Mouse (Mus musculus): ENCODE data around the gene Bcr.
"Not testable (repeated sequence)": the region's sequence is repeated elsewhere in the genome, so short reads cannot be mapped to it uniquely, and the experiment has no call there.

Bcr gene

DNA sequence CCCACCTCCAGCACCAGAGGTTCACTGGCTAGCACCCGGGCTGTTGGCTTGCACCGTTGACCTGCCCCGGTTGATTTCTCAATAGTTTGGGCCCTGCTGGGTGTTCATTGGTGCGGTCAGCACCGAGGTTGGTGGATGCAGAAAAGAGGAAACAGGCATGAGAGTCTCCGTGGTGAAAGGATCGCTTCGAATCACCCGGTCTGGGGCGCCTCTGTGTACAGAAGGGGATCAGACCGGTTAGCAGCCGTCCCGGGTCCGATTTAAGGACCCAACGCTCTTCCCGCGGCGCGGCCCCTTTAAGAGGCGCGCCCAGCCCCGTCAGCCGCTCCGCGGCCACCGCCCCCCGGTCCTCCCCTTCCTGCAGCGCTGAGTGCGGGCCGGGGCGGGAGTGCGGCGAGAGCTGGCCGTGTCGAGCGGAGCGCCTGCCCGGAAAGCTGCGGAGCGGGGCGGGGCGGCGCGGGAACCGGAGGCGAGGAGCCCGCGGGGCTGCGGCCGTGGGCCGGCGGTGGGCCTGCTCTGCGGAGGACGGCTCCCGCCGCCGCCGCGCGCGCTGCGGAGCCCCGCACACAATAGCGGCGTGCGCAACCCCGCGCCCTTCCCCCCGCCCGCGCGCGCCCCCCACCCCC, at the start of gene Bcr:
TSS of gene Bcr (plus strand) at position 376 of the 626 bp plus-strand sequence.
- peak; percentile 74 to 79 for DNase-seq (ENCODE audit: low spot score in 2 of 2)

DNA sequence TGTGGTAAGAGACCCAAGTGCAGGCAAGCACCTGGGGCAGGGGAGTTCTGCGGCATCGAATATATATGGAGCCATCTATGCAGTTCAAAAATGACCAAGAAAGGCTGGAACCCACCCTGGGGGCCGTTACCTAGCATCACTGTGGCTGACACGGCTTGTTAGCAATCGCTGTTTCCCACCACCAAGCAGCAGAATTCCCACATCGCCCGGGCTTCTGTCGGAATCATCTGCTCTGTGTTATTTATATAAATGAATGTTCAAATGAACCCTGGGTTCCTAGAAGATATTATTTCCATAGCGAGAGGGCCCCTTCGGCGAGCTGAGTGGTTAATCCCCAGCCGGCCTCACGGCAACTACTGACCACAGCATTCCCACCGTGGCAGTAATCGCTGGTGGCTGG, 49.7 kb upstream of the Bcr start:
- DNase-seq (ENCODE audit: low spot score in 2 of 2) = no peak

DNA sequence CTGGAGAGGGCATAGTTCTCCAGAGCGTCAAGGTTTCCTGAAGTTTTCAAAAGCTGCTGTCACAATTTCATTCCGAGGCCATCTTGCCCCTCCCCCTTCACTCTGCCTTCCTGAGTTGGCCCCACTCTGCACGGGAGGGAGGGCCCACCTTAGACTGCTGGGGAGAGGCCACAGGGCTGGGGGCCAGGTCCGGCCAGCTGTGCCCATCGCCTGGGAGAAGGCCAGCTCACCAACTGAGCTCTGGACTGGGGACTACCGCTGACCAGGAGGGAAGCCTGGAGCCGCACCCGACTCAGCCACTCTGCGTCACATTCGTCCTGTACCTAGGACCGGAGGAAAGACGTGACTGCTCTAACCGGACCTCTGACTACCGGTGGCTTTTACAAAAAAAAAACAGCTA, 44.9 kb upstream of the Bcr start:
- DNase-seq (ENCODE audit: low spot score in 2 of 2) = no peak

DNA sequence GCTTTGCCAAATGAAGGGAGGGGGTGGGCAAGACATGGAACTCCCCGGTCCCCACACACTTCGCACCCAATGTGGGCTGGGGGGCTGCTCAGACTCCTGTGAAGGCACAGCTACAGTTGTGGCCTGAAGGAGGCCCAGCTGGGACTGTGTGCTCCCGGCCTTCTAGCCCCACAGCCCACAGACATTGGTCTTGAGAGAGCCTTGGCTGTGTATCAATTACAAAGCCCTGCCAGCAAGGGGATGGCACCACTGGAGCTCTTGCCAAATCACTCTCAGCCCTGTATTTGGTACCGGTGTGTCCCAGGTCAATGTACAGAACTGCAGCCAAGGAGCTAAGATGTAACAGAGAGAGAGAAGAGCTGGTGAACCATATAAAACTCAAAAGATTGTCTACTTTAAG, 43.9 kb upstream of the Bcr start:
- DNase-seq (ENCODE audit: low spot score in 2 of 2) = no peak

DNA sequence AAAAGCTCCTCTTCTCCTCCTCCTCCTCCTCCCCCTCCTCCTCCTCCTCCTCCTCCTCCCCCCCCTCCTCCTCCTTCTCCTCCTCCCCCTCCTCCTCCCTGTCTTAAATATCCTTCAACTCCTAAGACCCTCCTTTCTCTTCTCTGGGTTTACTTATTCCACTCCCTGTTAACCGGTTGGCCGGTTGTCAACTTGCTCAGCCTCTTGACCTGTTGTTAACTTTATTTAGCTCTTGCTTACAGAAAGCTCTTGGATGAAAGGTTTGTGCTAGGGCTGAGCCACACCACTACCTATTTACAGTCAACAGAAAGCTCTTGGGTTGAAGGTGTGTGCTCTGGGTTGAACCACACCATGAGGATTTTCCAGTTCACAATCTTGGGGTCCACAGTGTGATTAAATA, 40.1 kb upstream of the Bcr start:
- DNase-seq (ENCODE audit: low spot score in 2 of 2) = no peak

DNA sequence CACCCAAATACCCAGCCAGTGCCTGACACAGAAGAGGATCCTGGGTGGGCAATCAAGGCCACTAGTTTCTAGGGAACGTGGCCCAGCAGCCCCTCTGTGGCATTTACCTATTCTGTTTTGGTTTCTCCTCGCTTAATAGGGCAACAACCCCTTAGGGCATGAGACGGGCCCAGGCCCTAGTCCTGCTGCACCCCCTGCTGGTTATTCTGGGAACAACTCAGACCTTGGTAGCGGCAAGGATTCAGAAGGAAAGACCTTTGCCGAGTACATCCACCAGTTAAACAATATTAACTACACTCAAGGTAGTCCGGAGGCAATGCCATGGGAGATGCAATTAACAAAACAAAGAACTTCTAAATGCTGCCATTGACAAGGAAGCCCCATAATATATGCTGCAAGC, 39.3 kb upstream of the Bcr start:
- DNase-seq (ENCODE audit: low spot score in 2 of 2) = peak; percentile 60 to 71

DNA sequence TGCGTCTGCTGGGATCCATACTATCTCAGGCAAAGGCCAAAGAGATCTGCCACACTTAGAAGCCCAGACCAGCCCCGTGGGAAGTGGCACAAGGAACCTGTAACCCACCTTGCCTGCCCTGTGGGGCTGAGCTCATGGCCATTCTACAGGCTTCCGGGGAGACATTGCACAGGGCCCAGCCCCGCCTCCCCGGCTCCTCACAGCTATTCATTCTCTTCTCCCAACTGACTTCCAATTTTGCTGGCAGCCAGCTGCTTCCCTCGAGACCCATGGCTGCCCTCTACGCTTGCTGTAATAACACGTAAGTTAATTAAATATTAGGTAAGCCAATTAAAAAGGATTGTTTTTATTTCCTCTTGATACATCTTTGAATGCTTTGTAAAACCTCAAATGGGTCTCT, 33.9 kb upstream of the Bcr start:
- DNase-seq (ENCODE audit: low spot score in 2 of 2) = no peak

DNA sequence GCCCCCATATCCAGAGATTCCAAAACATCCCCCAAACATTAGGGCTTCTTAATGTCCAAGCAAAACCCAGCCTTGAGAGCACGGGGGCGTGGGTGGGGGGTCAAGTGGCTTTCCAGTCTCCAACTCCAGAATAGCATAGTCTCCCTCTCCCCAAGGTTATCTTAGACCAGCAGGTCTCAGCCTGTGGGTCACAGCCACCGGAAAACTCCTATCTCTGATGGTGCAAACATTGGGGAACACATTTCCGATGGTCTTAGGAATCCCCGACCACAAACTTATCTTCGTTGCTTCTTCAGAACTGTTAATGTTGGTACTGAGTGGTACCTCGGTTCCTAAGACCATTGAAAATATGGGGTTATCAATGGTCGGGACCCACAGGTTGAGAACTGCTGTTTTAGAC, 31.6 kb upstream of the Bcr start:
- DNase-seq (ENCODE audit: low spot score in 2 of 2) = no peak

DNA sequence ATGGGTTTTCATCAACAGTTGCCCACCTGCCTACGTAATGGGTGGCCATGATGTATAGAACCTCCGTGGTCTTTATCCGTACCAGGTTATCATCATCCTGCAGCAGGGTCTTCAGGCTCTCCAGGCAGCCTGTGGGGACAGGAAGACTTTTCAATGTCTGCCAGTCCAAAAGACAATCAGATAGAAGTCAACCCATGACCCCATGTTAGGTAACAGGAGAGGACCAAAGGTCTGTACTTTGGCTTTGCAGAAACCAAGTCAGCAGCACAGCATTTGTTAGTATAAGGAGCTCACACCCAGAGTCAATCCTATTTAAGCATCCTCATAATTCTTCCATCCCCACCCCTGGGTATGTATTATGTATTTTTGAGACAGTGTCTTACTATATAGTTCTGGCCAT, 30.7 kb upstream of the Bcr start:
- DNase-seq (ENCODE audit: low spot score in 2 of 2) = no peak

DNA sequence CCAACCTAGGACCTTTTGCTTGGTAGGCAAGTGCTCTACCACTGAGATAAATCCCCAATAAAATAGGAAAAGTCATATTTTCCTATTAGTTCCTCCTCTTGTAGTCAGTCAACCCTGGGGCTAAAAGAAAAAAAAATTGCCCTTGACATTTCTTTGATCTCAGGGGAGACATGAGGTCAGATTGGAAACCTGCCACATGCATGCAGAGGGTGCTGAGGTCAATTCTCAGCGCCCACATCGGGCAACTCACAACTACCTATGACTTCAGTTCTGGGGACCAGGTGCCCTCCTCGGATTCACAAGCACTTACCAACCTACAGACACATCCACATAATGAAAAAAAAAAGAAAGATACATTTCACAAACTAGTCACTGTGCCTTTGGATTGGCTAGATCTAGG, 30.2 kb upstream of the Bcr start:
- no peak for DNase-seq (ENCODE audit: low spot score in 2 of 2)

DNA sequence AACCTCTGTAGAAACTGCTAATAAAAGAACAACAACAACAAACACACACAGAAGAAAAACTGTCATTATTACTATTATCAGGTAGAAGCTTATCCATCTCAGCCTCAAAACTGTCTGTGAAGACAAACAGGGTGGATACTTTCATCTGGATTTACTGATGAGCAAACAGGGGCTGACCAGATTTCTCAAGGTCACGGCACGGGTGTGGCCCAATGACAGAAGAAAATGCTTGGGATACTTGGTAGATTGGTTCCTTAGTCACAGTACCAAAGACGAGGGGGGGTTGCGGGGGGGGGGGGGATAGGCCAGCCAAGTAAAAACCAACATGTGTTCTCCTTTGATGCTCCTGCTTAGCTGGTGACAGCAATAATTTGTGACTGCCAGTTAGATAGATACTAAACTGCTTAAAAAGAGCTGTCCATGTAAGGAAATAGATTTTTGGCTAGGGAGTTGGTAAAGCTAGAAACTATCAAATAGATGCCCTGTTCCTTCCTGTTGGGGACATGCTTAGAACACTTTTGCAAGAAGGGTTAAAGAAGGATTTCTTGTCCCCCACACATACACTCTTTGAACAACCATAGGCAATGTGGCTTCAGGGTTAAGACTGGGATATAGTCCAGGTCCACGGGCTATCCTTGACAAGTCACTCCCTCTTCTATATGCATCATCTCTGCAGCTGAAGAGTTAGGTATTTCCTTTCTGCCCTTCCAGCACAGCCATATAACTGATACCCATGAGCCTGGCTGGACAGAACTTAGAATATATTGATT, 28.9 kb upstream of the Bcr start:
- no peak for DNase-seq (ENCODE audit: low spot score in 2 of 2)

DNA sequence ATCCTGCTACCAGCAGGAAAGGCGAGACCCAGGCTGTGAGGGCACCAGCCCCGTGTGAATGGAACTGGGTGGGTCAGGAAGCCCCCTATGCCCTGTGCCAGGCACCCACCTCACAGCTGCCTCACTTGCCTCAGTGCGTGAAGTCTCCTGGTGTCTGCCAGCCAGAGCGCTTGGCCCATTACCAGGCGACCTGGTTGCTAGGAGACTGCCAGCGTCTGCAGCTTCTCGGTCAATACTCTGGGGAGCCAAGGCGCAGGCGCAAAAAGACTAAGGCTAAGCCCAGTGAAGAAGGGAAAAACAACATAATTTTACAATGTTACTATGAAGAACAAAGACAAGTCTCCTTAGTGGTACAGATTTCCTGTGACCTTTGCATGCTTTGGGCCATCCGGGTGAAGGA, 28.0 kb upstream of the Bcr start, which contains the start of gene Rsph14:
TSS of gene Rsph14 (minus strand) at position 192 of the 400 bp plus-strand sequence.
- DNase-seq (ENCODE audit: low spot score in 2 of 2) = peak in 1 of 2 experiments; percentile 78

DNA sequence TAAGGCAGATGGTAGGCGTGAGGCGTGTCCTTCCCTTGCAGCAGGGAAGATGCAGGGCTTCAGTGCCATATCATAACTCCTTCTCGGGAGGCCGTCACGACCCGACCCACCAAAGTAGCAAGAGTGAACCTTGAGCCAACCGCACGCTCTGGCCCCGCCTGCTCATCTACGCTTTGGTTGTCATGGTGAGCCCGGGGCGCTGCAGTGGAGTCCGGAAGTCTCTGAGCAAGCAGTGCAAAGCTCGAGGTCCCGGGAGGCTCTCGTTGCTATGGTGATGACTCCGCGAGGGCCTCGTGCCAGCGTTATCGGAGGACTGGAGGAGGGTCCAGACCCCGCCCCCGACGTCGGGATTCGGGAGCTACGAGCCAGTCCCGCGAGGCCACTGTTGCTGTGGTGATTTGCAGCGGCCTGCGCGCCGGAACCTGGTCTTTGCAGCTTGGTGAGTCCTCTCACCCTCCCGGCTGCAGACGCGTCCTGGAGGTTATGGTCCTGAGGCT, 23.5 kb upstream of the Bcr start, which contains the start of gene Rab36:
TSS of gene Rab36 (plus strand) at position 176 of the 497 bp plus-strand sequence.
- peak; percentile 80 to 89 for DNase-seq (ENCODE audit: low spot score in 2 of 2)

DNA sequence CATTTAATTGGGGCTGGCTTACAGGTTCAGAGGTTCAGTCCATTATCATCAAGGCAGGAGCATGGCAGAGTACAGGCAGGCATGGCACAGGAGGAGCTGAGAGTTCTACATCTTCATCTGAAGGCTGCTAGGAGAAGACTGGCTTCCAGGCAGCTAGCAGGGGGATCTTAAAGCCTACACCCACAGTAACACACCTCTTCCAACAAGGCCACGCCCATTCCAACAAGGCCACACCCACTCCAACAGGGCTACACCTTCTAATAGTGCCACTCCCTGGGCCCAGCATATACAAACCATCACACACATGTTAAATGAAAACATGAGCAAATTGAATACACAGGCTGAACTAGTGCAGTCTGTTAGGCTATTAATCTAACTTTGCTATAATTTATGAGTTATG, 18.3 kb upstream of the Bcr start:
- DNase-seq (ENCODE audit: low spot score in 2 of 2) = not testable (repeated sequence)

DNA sequence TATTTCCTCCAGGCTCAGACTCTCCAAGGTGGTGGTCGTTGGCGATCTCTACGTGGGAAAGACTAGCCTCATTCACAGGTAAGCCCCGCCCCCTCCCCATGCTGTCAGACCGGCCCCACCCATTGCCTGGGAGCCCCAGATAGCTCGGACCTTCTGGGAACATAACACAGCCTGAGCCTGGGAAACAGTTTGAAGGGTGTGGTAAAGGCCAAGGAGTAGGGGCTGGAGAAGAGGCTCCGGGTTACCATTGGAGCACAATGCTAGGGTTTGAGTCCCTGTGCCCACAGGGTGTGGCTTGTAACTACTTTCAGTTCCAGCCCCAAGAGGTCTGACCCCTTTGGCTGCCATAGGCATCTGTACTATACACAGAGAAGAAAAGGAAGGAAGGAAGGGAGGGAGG, 15.9 kb upstream of the Bcr start:
- no peak for DNase-seq (ENCODE audit: low spot score in 2 of 2)

DNA sequence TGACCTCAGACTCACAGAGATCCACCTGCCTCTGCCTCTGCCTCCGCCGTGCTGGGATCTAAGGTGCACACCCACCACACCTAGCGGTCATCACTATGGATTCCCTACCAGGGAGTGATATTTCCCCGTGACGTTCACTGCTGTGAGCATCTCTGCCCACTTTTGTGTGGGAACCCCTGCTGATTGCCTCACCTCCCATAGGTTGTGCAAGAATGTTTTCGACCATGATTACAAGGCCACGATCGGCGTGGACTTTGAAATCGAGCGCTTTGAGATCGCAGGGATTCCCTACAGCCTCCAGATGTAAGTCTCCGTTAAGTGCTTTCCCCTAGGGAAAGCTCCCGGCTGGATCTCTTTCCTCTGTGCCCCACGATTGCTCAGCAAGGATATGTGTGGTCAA, 14.6 kb upstream of the Bcr start:
- DNase-seq (ENCODE audit: low spot score in 2 of 2) = no peak

DNA sequence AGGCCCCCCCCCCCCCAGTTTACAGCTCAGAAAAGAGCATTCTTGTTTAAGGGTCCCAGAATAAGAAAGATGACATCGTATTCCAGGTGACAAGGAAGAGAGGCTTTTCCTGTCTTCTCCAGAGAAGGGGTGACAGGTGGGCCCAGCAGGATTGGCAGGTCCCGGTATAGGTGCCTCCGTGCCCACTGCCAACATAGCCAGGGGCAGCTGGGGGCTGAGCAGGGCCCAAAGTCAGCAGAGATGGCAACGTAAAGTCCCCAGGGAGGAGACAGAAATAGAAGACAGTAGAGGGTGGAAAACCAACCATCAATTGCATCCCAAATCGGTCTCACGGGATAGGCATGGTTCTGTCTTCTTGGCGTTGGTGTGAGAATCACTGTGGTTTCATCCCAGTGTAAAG, 11.7 kb upstream of the Bcr start:
- no peak for DNase-seq (ENCODE audit: low spot score in 2 of 2)

DNA sequence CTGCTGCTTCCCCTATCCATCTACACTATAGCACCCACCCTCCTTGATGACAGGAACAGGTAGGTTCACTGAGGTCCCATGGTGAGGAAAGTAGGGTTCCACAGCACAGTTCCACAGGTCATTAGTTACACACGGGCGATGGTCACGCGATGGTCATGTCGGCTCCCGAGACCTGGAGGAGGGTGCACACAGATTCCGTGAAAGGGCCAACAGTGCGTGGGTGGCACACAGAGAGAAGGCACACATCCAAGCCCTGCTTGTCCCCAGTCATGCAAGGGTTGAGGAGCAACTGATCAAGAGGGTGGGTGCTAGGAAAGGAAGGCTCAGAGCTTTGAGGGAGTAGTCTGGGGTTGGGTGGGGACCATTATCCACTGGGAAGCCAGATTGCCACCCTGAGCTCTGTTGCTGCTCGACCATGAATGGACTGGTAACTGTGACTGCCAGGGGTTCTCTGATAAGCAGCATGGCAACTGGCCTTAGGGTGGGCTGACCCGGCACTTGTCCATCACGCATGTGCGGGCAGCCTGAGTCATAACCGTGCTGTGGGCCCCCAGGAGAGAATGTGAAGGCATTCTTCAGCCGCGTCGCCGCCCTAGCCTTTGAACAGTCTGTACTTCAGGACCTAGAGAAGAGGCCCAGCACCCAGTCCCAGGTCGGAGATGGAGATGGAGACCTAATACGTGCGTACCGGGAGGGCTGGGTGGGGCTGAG, 8.9 kb upstream of the Bcr start:
- DNase-seq (ENCODE audit: low spot score in 2 of 2) = no peak

DNA sequence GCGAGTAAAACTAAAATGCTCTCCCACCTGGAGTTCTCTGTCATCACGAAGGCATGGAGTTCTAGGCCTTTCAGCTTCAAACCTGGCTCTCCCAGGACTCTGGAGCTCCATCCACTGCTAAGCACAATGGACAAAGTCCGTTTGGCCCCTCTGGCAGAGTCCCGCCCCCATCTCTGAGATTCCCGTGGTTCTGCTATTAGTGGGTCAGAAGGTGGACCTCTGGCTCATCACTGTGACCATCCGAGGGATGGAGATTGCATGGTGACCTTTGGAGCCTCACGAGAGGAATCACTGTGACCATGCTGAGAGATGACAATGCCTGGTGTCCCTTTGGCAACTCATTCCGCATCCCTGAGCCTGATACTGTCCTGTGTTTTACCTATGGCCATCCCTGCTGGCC, 7.5 kb upstream of the Bcr start:
- no peak for DNase-seq (ENCODE audit: low spot score in 2 of 2)

DNA sequence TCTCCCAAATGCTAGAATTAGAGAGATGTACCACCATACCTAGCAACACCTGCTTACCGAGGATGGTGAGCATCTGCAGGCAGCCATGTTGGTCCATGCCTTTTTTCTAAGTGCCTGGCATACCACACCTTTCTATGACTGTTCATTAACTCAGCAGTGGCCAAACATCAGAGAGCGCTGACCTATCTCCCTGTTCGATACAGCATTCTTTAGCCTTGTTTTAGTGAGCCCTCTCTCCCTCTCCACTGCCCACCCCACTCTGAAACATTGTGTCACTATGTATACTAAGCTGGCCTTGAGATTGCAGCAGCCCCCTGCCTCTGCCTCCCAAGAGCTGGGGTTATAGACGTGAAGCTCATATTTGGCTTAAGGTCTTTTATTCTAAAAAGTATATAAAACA, 6.7 kb upstream of the Bcr start:
- no peak for DNase-seq (ENCODE audit: low spot score in 2 of 2)

DNA sequence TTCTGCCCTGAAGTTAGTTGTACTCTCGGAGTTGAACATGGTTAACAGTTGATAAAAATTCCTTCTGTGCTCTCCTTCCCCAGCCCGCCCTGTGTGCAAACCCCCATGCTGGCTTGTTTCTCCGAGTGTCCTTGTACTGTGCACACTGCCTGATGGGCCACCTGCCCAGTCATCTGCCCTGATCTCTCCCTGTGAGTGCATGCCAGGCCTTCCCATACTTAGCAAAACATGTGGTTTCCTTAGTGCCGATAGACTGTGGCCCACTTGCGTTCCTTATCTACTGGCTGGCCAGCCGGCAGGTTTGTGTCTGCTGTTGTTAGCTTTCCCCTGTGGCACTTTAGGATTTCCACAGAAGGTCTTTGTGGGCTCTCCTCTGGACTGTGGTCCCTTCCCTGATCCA, 6.3 kb upstream of the Bcr start:
- DNase-seq (ENCODE audit: low spot score in 2 of 2) = no peak

DNA sequence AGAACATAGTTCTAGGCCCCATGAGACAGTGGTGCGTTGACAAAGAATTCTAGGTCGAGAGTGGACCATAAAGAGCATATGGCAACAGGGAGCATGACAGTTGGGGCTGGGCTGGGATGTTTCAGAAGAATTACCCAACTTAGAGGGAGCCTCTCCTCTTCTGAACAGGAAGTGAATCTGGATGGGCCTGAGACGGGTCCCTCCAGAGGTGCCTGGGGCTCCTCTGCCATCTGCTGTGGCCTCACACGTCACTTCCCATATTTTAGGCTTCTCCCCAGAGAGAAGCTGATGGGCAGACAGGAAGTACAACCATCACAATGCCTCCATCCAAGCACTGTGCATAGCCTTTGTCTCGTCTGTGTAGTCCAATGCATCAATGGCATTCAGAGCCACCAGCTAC, 4.7 kb upstream of the Bcr start:
- no peak for DNase-seq (ENCODE audit: low spot score in 2 of 2)

DNA sequence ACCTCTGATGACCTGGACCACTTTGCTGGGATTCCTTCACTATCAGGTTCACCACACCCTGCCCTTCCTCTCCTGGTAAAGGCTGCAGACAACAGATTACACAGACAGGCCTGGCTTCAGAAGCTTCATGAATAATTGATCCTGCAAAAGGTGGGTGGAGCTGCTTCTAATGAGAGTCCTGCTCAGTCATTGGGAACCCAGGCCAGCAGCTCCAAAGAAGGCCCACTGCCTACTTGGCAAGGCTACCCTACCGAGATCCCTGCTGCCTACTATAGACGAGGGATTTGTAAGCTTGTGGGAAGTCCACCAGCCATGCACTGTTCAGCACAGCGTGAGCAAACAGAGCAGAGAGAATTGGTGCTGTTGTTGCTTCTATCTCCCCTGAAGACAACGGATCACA, 4.1 kb upstream of the Bcr start:
- DNase-seq (ENCODE audit: low spot score in 2 of 2) = no peak
